Comparison of ENCODE assay signal across 8 mouse cellular contexts in genomic region chr11:75938379-75938906, GRCm38 (mm10). TPM values are rescaled to one million over a fixed set of nuclear protein-coding genes. Genes with fewer than 3 reads are reported as not detected.
A peak's percentile ranks its signal among the peaks of the same experiment; 100 is the strongest.
DNase-seq lines count a peak whose midpoint lies in the region; ATAC-seq and TF ChIP-seq lines count a peak whose summit lies in the region.

Gene Rph3al (minus strand): TSS chr11:75938429.

- H3K4me3 ChIP-seq in heart, adult 2 months = peak within 1 kb of the TSS; percentile 4; the same call in 1 of the 2 replicates
- H3K4me3 ChIP-seq in midbrain, embryonic 13.5 days (replicated peaks) = no peak within 1 kb of the TSS

- no peak within 1 kb of the TSS for H3K4me2 ChIP-seq in midbrain, embryonic 13.5 days (replicated peaks)

- H3K9me3 ChIP-seq in midbrain, embryonic 13.5 days = no peaks in the 10 kb centered on the region

- no peak for ATAC-seq in midbrain, embryonic 13.5 days
- ATAC-seq in frontal cortex, adult (ENCODE audit: low TSS enrichment) = no peak

- no peaks in the 10 kb centered on the region; the same call in 1 of the 2 replicates for H3K36me3 ChIP-seq in heart, adult 2 months (ENCODE audit: control insufficient read depth, insufficient read depth, low read length)
- no peaks in the 10 kb centered on the region for H3K36me3 ChIP-seq in midbrain, embryonic 13.5 days

- no peaks in the 10 kb centered on the region for H3K79me2 ChIP-seq in heart, adult 2 months (replicated peaks; ENCODE audit: control insufficient read depth, insufficient read depth, low read length)

- intact Hi-C loops in heart, postnatal 25 days (cut with DNase I) = no loop called here
- intact Hi-C loops in heart, adult 2 months (cut with DNase I) = loop anchor here (2.0 to 5.0 kb wide), 2 partner anchors 24 to 99 kb away; no protein-coding TSS in a partner anchor

- H3K4me1 ChIP-seq in heart, adult 2 months (ENCODE audit: control insufficient read depth, insufficient read depth, low read length) = peaks cover 34% of the 10 kb centered on the region
- H3K4me1 ChIP-seq in midbrain, embryonic 13.5 days (replicated peaks) = peaks cover 13% of the 10 kb centered on the region

- no peaks in the 10 kb centered on the region for H3K27me3 ChIP-seq in heart, adult 2 months (ENCODE audit: control insufficient read depth, insufficient read depth, low read length)
- H3K27me3 ChIP-seq in midbrain, embryonic 13.5 days = no peaks in the 10 kb centered on the region

- TF ChIP-seq EP300 in heart, adult 2 months (IDR thresholded peaks at IDR 0.05; ENCODE audit: insufficient read depth, low read depth, low read length) = peak; percentile 85

- H3K27ac ChIP-seq in heart, adult 2 months = peak within 1 kb of the TSS; percentile 88
- H3K27ac ChIP-seq in midbrain, embryonic 13.5 days = peak within 1 kb of the TSS; percentile 32; the same call in 1 of the 2 replicates

- TF ChIP-seq POLR2A in heart, adult 2 months (IDR thresholded peaks at IDR 0.05; ENCODE audit: insufficient read depth, low read depth, low read length) = 0 out of 2 replicates have a peak, but pooled peaks have one; percentile 20

- H3K9ac ChIP-seq in heart, adult 2 months (ENCODE audit: low read depth, low read length) = peak within 1 kb of the TSS; percentile 35
- no peak within 1 kb of the TSS for H3K9ac ChIP-seq in midbrain, embryonic 13.5 days (replicated peaks)

- no peak for TF ChIP-seq CTCF in heart, adult 2 months (IDR thresholded peaks at IDR 0.05)

- DNase-seq in heart, adult 11 months = peak; percentile 98
- DNase-seq in heart, postnatal 25 days (ENCODE audit: low spot score) = no peak
- peak; percentile 65 to 72 for DNase-seq in heart, adult 2 months
- peak; percentile 33 to 52 for DNase-seq in kidney, adult 8-10 months
- DNase-seq in frontal cortex, postnatal 36 days (ENCODE audit: low spot score in 2 of 2) = no peak
- no peak for DNase-seq in yolk sac, embryonic 10.5 days (ENCODE audit: low spot score)

- 31% methylated on average over 6 of the region's 6 CpGs for WGBS in heart, adult 2 months
- WGBS in midbrain, embryonic 13.5 days = 74% methylated on average over 6 of the region's 6 CpGs

RNA-seq across cellular contexts. Expression of gene Rph3al, which starts in this region (rescaled TPM):
- 10 to 100 TPM in 1 of 2 experiments, 1 to 10 TPM in 1; 9.8 to 11.5 TPM for total RNA-seq in heart, postnatal 25 days (2021)
- total RNA-seq in heart, adult 2 months (2021) = 10 to 100 TPM; 11.1 to 11.7 TPM
- polyA plus RNA-seq in heart, adult 2 months (2012; rRNA removed) = 5.9 and 6.6 TPM in 2 replicates
- 1.9 and 2.4 TPM in 2 replicates for polyA plus RNA-seq in midbrain, embryonic 13.5 days (2015; fragmentation: Nextera tagmentation; extraction: Ambion mirVana)

Comparison
In these comparisons a context has a peak if more than half of its experiments do, and no peak if none do; other contexts are left out.
1. DNase-seq: peak in heart, adult 11 months (single experiment), heart, adult 2 months (2 of 2) and kidney, adult 8-10 months (2 of 2); none in heart, postnatal 25 days (single experiment), frontal cortex, postnatal 36 days (0 of 2) and yolk sac, embryonic 10.5 days (single experiment).